Mouse (Mus musculus): ENCODE measurements at regions not wholly inside any gene's neighbourhood (a gene's known extent, or its start where the extent isn't known, plus 50 kb on each side); places are given as distances from the start of the nearest gene placed in this dataset.

DNA sequence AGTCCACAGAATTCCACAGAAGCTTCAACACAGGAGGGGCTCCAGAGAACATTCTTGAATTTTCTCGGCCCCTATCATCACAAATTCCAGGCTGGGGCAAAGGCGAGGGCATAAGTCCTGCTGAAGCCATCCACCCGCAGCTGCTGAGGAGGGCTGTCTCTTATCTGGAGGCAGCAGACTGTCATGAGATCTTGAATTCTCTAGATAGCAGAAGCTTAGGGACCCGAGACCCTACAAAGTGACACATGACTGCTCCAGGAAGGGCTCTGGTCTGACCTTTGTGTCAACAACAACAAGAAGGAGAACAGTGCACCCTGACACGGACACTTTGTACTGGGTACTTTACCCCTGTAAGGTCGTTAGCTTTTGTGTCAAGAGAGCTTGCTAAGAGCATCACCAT lies 57.2 kb downstream of the Lao1 start:
- H3K4me2 ChIP-seq (replicated peaks; ENCODE audit: low read depth, low read length) = no peak overlapping the region
- DNase-seq (ENCODE audit: low spot score) = no peak
- H3K36me3 ChIP-seq (ENCODE audit: insufficient read depth, low read length) = no peaks in the 10 kb centered on the region
- H3K27ac ChIP-seq (ENCODE audit: low read length) = no peak overlapping the region
- H3K9ac ChIP-seq (replicated peaks; ENCODE audit: low read depth) = no peak overlapping the region
- no peak for TF ChIP-seq CTCF (IDR thresholded peaks at IDR 0.05)
- TF ChIP-seq EP300 (IDR thresholded peaks at IDR 0.05) = no peak
- 32% methylated on average over 6 of the region's 6 CpGs for WGBS
- H3K9me3 ChIP-seq (ENCODE audit: low read length) = no peaks in the 10 kb centered on the region
- no peaks in the 10 kb centered on the region for H3K27me3 ChIP-seq (replicated peaks; ENCODE audit: insufficient read depth, low read length)
- H3K4me1 ChIP-seq (ENCODE audit: insufficient read depth, low read depth, low read length) = no peaks in the 10 kb centered on the region; the same call in 1 of the 2 replicates
- peak; percentile 77 for ATAC-seq
- H3K4me3 ChIP-seq (ENCODE audit: low read depth, low read length) = no peak overlapping the region

DNA sequence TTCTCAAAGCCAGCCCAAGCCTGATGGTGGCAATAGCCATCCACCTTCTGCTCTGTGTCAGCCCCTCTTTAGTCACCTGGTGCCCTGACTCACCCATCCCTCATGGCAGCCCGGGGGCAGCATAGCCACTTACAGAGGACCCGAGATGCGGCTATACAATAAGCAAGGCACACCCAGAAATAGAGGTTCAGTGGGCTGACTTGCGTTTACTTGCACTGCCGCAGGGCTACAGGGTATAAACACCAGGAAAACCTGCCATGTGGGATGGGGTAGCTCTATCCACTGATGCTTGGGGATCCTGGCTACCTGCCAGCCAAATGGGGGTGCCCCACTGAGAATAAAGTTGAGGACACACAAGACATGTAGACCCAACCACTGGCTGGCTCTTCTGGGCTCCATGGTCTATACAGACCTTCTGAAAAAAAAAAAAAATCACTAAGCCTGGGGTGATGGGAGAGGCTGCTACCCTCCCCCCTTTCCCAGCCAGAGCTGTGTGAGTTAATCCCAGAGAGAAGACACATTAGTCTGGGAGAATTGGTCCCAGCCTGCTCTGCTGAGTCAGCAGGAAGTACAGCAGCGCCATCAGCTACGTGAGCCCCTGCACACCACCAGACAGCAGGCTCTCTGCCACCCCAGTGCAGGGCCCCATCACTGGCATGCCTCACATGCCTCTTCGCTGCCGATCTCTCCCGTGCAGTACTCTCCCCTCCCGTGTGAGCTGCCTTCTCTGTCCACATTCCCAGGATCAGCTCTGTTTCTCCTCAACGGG lies 57.8 kb downstream of the Lao1 start:
- Histone ChIP-seq H3K4me1 (ENCODE audit: insufficient read depth, low read depth, low read length) (no peaks in the 10 kb centered on the region; the same call in 1 of the 2 replicates), H3K27me3 (replicated peaks; ENCODE audit: insufficient read depth, low read length) (no peaks in the 10 kb centered on the region), H3K4me3 (ENCODE audit: low read depth, low read length) (no peak overlapping the region), H3K36me3 (ENCODE audit: insufficient read depth, low read length) (no peaks in the 10 kb centered on the region), H3K4me2 (replicated peaks; ENCODE audit: low read depth, low read length) (0 out of 2 replicates have a peak overlapping the region, but pooled peaks have one; percentile 14), H3K9me3 (ENCODE audit: low read length) (no peaks in the 10 kb centered on the region), H3K27ac (ENCODE audit: low read length) (no peak overlapping the region), H3K9ac (replicated peaks; ENCODE audit: low read depth) (no peak overlapping the region)
- peak; percentile 36 for ATAC-seq
- WGBS = 32% methylated on average over 12 of the region's 12 CpGs
- no peak for DNase-seq (ENCODE audit: low spot score)
- TF ChIP-seq CTCF (IDR thresholded peaks at IDR 0.05) (no peak), EP300 (IDR thresholded peaks at IDR 0.05) (no peak)

DNA sequence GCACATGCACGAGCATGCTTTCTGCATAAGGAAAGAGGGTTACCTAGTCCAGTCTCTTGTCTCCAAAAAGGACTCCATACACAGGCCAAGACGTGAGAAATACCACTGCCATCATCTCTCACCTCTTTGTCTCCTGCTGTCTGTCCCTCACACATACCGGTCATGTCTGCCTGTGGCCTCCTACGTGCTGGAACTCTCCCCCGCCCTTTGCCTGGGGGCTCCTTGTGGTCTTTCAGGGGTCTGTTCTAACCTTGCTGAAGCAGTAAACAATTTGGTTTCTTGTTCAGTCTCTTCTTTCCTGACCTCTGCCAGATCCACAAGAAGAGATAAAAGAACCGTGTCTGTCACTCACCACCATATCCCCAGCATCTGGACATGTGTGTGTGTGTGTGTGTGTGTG lies 61.0 kb downstream of the Lao1 start:
- no peaks in the 10 kb centered on the region for H3K36me3 ChIP-seq (ENCODE audit: insufficient read depth, low read length)
- WGBS = 35% methylated on average over 6 of the region's 6 CpGs
- TF ChIP-seq CTCF (IDR thresholded peaks at IDR 0.05) (no peak), EP300 (IDR thresholded peaks at IDR 0.05) (no peak)
- H3K9ac ChIP-seq (replicated peaks; ENCODE audit: low read depth) = no peak overlapping the region
- H3K27ac ChIP-seq (ENCODE audit: low read length) = no peak overlapping the region
- no peaks in the 10 kb centered on the region for H3K27me3 ChIP-seq (replicated peaks; ENCODE audit: insufficient read depth, low read length)
- no peaks in the 10 kb centered on the region; the same call in 1 of the 2 replicates for H3K4me1 ChIP-seq (ENCODE audit: insufficient read depth, low read depth, low read length)
- ATAC-seq = no peak
- H3K4me2 ChIP-seq (replicated peaks; ENCODE audit: low read depth, low read length) = peak overlapping the region; percentile 27
- H3K4me3 ChIP-seq (ENCODE audit: low read depth, low read length) = no peak overlapping the region
- H3K9me3 ChIP-seq (ENCODE audit: low read length) = no peaks in the 10 kb centered on the region
- DNase-seq (ENCODE audit: low spot score) = no peak

GRCm38 (mm10) chr4:119026237-119026861 lies 65.0 kb downstream of the Lao1 start:
- 33% methylated on average over 5 of the region's 5 CpGs for WGBS
- no peaks in the 10 kb centered on the region for H3K36me3 ChIP-seq (ENCODE audit: insufficient read depth, low read length)
- H3K9ac ChIP-seq (replicated peaks; ENCODE audit: low read depth) = no peak overlapping the region
- H3K27me3 ChIP-seq (replicated peaks; ENCODE audit: insufficient read depth, low read length) = no peaks in the 10 kb centered on the region
- H3K4me3 ChIP-seq (ENCODE audit: low read depth, low read length) = no peak overlapping the region
- no peaks in the 10 kb centered on the region for H3K4me1 ChIP-seq (ENCODE audit: insufficient read depth, low read depth, low read length)
- TF ChIP-seq EP300 (IDR thresholded peaks at IDR 0.05) = no peak
- TF ChIP-seq CTCF (IDR thresholded peaks at IDR 0.05) = no peak
- H3K27ac ChIP-seq (ENCODE audit: low read length) = no peak overlapping the region
- no peak overlapping the region for H3K4me2 ChIP-seq (replicated peaks; ENCODE audit: low read depth, low read length)
- DNase-seq (ENCODE audit: low spot score) = no peak
- no peak for ATAC-seq
- H3K9me3 ChIP-seq (ENCODE audit: low read length) = no peaks in the 10 kb centered on the region

DNA sequence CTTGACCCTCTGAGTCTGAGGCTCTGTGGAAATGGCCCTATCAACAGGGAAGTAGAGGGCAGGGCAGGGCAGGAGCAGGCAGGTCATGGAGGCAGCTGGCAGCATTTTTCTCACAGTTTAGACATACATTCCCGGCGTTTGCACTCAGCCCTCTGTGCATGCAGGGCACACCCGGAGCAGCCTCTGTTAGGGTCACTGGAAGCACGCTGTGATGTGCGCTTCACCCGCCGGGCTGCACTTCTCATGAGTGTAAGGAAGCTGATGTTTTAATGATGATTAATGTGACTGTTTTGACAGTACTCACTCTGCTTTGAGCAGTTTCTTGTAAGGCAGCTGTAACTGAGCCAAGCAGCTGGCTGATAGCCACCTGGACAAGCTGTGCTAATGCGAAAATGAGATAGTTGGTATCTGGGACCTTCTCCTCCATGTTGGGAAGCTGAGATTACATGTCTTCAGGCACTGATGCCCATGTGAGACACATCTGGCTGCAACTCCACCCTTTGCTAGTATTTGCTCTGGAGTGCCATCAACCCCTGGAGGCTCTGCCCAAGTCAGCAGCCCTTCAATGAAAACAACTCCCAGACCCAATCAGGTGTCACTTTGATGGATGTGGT lies 66.9 kb downstream of the Lao1 start:
- no peak for TF ChIP-seq EP300 (IDR thresholded peaks at IDR 0.05)
- TF ChIP-seq CTCF (IDR thresholded peaks at IDR 0.05) = no peak

GRCm38 (mm10) chr4:119029091-119029490 lies 67.7 kb downstream of the Lao1 start:
- H3K27ac ChIP-seq (ENCODE audit: low read length) = no peak overlapping the region

More for the DNA sequence above, 66.9 kb downstream of the Lao1 start:
- Histone ChIP-seq H3K9me3 (ENCODE audit: low read length) (no peaks in the 10 kb centered on the region), H3K36me3 (ENCODE audit: insufficient read depth, low read length) (no peaks in the 10 kb centered on the region), H3K4me2 (replicated peaks; ENCODE audit: low read depth, low read length) (no peak overlapping the region), H3K9ac (replicated peaks; ENCODE audit: low read depth) (no peak overlapping the region), H3K4me1 (ENCODE audit: insufficient read depth, low read depth, low read length) (no peaks in the 10 kb centered on the region), H3K4me3 (ENCODE audit: low read depth, low read length) (no peak overlapping the region), H3K27me3 (replicated peaks; ENCODE audit: insufficient read depth, low read length) (no peaks in the 10 kb centered on the region), H3K27ac (ENCODE audit: low read length) (no peak overlapping the region)
- WGBS = 12% methylated on average over 8 of the region's 8 CpGs
- DNase-seq (ENCODE audit: low spot score) = no peak
- ATAC-seq = peak; percentile 52

More at GRCm38 (mm10) chr4:119029091-119029490, 67.7 kb downstream of the Lao1 start:
- ATAC-seq (no peak), DNase-seq (ENCODE audit: low spot score) (no peak)
- H3K4me3 ChIP-seq (ENCODE audit: low read depth, low read length) = no peak overlapping the region
- no peaks in the 10 kb centered on the region for H3K9me3 ChIP-seq (ENCODE audit: low read length)
- H3K27me3 ChIP-seq (replicated peaks; ENCODE audit: insufficient read depth, low read length) = no peaks in the 10 kb centered on the region
- no peaks in the 10 kb centered on the region for H3K36me3 ChIP-seq (ENCODE audit: insufficient read depth, low read length)
- WGBS = 53% methylated on average over 7 of the region's 7 CpGs
- no peaks in the 10 kb centered on the region for H3K4me1 ChIP-seq (ENCODE audit: insufficient read depth, low read depth, low read length)
- H3K4me2 ChIP-seq (replicated peaks; ENCODE audit: low read depth, low read length) = no peak overlapping the region
- H3K9ac ChIP-seq (replicated peaks; ENCODE audit: low read depth) = no peak overlapping the region
- no peak for TF ChIP-seq EP300 (IDR thresholded peaks at IDR 0.05)
- no peak for TF ChIP-seq CTCF (IDR thresholded peaks at IDR 0.05)
